Mouse (Mus musculus) lung, postnatal 0 days (tissue): ENCODE measurements around the gene Cep63.

ENCODE experiments used
- CTCF ChIP-seq: IDR thresholded peaks from 2 replicates; pipeline ENCODE4 v1.5.1; 2016; ENCODE audit warnings: antibody characterized with exemption, mild to moderate bottlenecking
- EP300 ChIP-seq: IDR thresholded peaks from 2 replicates; pipeline ENCODE4 v1.6.1; 2016; ENCODE audit warnings: antibody characterized with exemption, mild to moderate bottlenecking, control low read depth

- TF ChIP-seq CTCF = peak; percentile 81
- TF ChIP-seq EP300 = peak; percentile 53; the same call in 1 of the 2 replicates
Measured at GRCm38 (mm10) chr9:102636553-102636952, 10.2 kb upstream of the Cep63 start.
